Mouse (Mus musculus): ENCODE measurements around the gene Hist1h3b. TPM values are rescaled to one million over a fixed set of nuclear protein-coding genes. Genes with fewer than 3 reads are reported as not detected.

Gene Hist1h3b
- polyA plus RNA-seq, 1 experiment from 2014 or later, result 5.5 TPM

- peak; percentile 79 for ATAC-seq (ENCODE audit: extremely low read depth, insufficient number of reproducible peaks, low FRiP score, low TSS enrichment)
- no peaks in the 10 kb centered on the region for H3K9me3 ChIP-seq
- peak overlapping the region; percentile 100 for H3K27ac ChIP-seq (replicated peaks)
- no peaks in the 10 kb centered on the region for H3K27me3 ChIP-seq (replicated peaks)
- H3K4me1 ChIP-seq, result peaks cover 28% of the 10 kb centered on the region
- no peaks in the 10 kb centered on the region for H3K36me3 ChIP-seq
- peak overlapping the region; percentile 98 for H3K4me2 ChIP-seq
- WGBS, result under 1% methylated on average over 39 of the region's 39 CpGs
- peak overlapping the region; percentile 98 for H3K9ac ChIP-seq
- H3K4me3 ChIP-seq, result peak overlapping the region; percentile 74
Measured at GRCm38 (mm10) chr13:23739069-23739921, 12.8 kb upstream of the Hist1h3b start.

GRCm38 (mm10) chr13:23739922-23740252 lies 12.2 kb upstream of the Hist1h3b start:
- Histone ChIP-seq H3K4me2 (peak overlapping the region; percentile 98), H3K4me1 (peaks cover 32% of the 10 kb centered on the region), H3K9me3 (no peaks in the 10 kb centered on the region), H3K36me3 (no peaks in the 10 kb centered on the region), H3K27ac (replicated peaks) (peak overlapping the region; percentile 100), H3K27me3 (replicated peaks) (no peaks in the 10 kb centered on the region), H3K9ac (peak overlapping the region; percentile 98), H3K4me3 (peak overlapping the region; percentile 74)
- under 1% methylated on average over 14 of the region's 14 CpGs for WGBS
- ATAC-seq (ENCODE audit: extremely low read depth, insufficient number of reproducible peaks, low FRiP score, low TSS enrichment), result no peak

- Histone ChIP-seq H3K4me2 (peak overlapping the region; percentile 98), H3K9me3 (no peaks in the 10 kb centered on the region), H3K9ac (peak overlapping the region; percentile 98), H3K4me1 (peaks cover 32% of the 10 kb centered on the region), H3K27me3 (replicated peaks) (no peaks in the 10 kb centered on the region), H3K27ac (replicated peaks) (peak overlapping the region; percentile 100), H3K36me3 (no peaks in the 10 kb centered on the region), H3K4me3 (peak overlapping the region; percentile 74)
- WGBS, result 29% methylated on average over 13 of the region's 13 CpGs
- no peak for ATAC-seq (ENCODE audit: extremely low read depth, insufficient number of reproducible peaks, low FRiP score, low TSS enrichment)
Measured at GRCm38 (mm10) chr13:23740256-23740840, 11.7 kb upstream of the Hist1h3b start.

GRCm38 (mm10) chr13:23740910-23741309 lies 11.2 kb upstream of the Hist1h3b start:
- ATAC-seq (ENCODE audit: extremely low read depth, insufficient number of reproducible peaks, low FRiP score, low TSS enrichment), result no peak
- H3K4me2 ChIP-seq, result peak overlapping the region; percentile 98
- peaks cover 35% of the 10 kb centered on the region for H3K4me1 ChIP-seq
- no peaks in the 10 kb centered on the region for H3K27me3 ChIP-seq (replicated peaks)
- no peaks in the 10 kb centered on the region for H3K36me3 ChIP-seq
- peak overlapping the region; percentile 100; the same call in 1 of the 2 replicates for H3K27ac ChIP-seq (replicated peaks)
- peak overlapping the region; percentile 74; the same call in 1 of the 2 replicates for H3K4me3 ChIP-seq
- H3K9me3 ChIP-seq, result no peaks in the 10 kb centered on the region
- H3K9ac ChIP-seq, result peak overlapping the region; percentile 98; the same call in 1 of the 2 replicates
- 52% methylated on average over 5 of the region's 5 CpGs for WGBS

GRCm38 (mm10) chr13:23742007-23742406 lies 10.1 kb upstream of the Hist1h3b start:
- H3K36me3 ChIP-seq, result no peaks in the 10 kb centered on the region
- no peaks in the 10 kb centered on the region for H3K9me3 ChIP-seq
- H3K9ac ChIP-seq, result 0 out of 2 replicates have a peak overlapping the region, but pooled peaks have one; percentile 30
- H3K27me3 ChIP-seq (replicated peaks), result no peaks in the 10 kb centered on the region
- no peak overlapping the region for H3K4me3 ChIP-seq
- ATAC-seq (ENCODE audit: extremely low read depth, insufficient number of reproducible peaks, low FRiP score, low TSS enrichment), result no peak
- peaks cover 36% of the 10 kb centered on the region for H3K4me1 ChIP-seq
- 0 out of 2 replicates have a peak overlapping the region, but pooled peaks have one; percentile 28 for H3K27ac ChIP-seq (replicated peaks)
- H3K4me2 ChIP-seq, result peak overlapping the region; percentile 37

GRCm38 (mm10) chr13:23743215-23743614 lies 8.9 kb upstream of the Hist1h3b start:
- no peak overlapping the region for H3K4me3 ChIP-seq
- 86% methylated on average over 5 of the region's 5 CpGs for WGBS
- peaks cover 42% of the 10 kb centered on the region for H3K4me1 ChIP-seq
- no peaks in the 10 kb centered on the region for H3K36me3 ChIP-seq
- no peaks in the 10 kb centered on the region for H3K27me3 ChIP-seq (replicated peaks)
- H3K9ac ChIP-seq, result 0 out of 2 replicates have a peak overlapping the region, but pooled peaks have one; percentile 2
- ATAC-seq (ENCODE audit: extremely low read depth, insufficient number of reproducible peaks, low FRiP score, low TSS enrichment), result no peak
- no peaks in the 10 kb centered on the region for H3K9me3 ChIP-seq
- H3K27ac ChIP-seq (replicated peaks), result no peak overlapping the region
- no peak overlapping the region for H3K4me2 ChIP-seq

GRCm38 (mm10) chr13:23743963-23744362 lies 8.1 kb upstream of the Hist1h3b start:
- Histone ChIP-seq H3K4me3 (peak overlapping the region; percentile 52), H3K9me3 (no peaks in the 10 kb centered on the region), H3K9ac (peak overlapping the region; percentile 75), H3K4me2 (peak overlapping the region; percentile 70), H3K36me3 (no peaks in the 10 kb centered on the region), H3K27me3 (replicated peaks) (no peaks in the 10 kb centered on the region), H3K4me1 (peaks cover 42% of the 10 kb centered on the region), H3K27ac (replicated peaks) (peak overlapping the region; percentile 98)
- WGBS, result 44% methylated on average over 4 of the region's 4 CpGs
- ATAC-seq (ENCODE audit: extremely low read depth, insufficient number of reproducible peaks, low FRiP score, low TSS enrichment), result no peak

- WGBS, result 2% methylated on average over 15 of the region's 36 CpGs
- H3K27ac ChIP-seq (replicated peaks), result peak overlapping the region; percentile 98
- H3K36me3 ChIP-seq, result no peaks in the 10 kb centered on the region
- H3K9ac ChIP-seq, result peak overlapping the region; percentile 75
- no peaks in the 10 kb centered on the region for H3K9me3 ChIP-seq
- H3K4me2 ChIP-seq, result peak overlapping the region; percentile 70
- ATAC-seq (ENCODE audit: extremely low read depth, insufficient number of reproducible peaks, low FRiP score, low TSS enrichment), result no peak
- H3K27me3 ChIP-seq (replicated peaks), result no peaks in the 10 kb centered on the region
- H3K4me1 ChIP-seq, result peaks cover 42% of the 10 kb centered on the region
- H3K4me3 ChIP-seq, result peak overlapping the region; percentile 52
Measured at GRCm38 (mm10) chr13:23744421-23745380, 7.4 kb upstream of the Hist1h3b start.

- ATAC-seq (ENCODE audit: extremely low read depth, insufficient number of reproducible peaks, low FRiP score, low TSS enrichment), result peak; percentile 52; the same call in 1 of the 2 replicates
- H3K4me2 ChIP-seq, result peak within 1 kb of the TSS; percentile 70
- 1% methylated on average over 23 of the region's 28 CpGs for WGBS
Measured at GRCm38 (mm10) chr13:23745381-23746161, 6.5 kb upstream of the Hist1h3b start, which contains the start of gene Hist1h3c. Hist1h3c (minus strand) TSS chr13:23745602.

More at GRCm38 (mm10) chr13:23745381-23746161, 6.5 kb upstream of the Hist1h3b start, which contains the start of gene Hist1h3c:
- H3K27ac ChIP-seq (replicated peaks), result peak within 1 kb of the TSS; percentile 98
- H3K4me3 ChIP-seq, result peak within 1 kb of the TSS; percentile 52
- peaks cover 39% of the 10 kb centered on the region for H3K4me1 ChIP-seq
- no peaks in the 10 kb centered on the region for H3K27me3 ChIP-seq (replicated peaks)
- H3K9ac ChIP-seq, result peak within 1 kb of the TSS; percentile 83
- no peaks in the 10 kb centered on the region for H3K9me3 ChIP-seq
- H3K36me3 ChIP-seq, result no peaks in the 10 kb centered on the region

Measured in heart, embryonic 13.5 days (tissue).